Mouse (Mus musculus): ENCODE measurements at regions not wholly inside any gene's neighbourhood (a gene's known extent, or its start where the extent isn't known, plus 50 kb on each side); places are given as distances from the start of the nearest gene placed in this dataset.
A peak's percentile ranks its signal among the peaks of the same experiment; 100 is the strongest.

DNA sequence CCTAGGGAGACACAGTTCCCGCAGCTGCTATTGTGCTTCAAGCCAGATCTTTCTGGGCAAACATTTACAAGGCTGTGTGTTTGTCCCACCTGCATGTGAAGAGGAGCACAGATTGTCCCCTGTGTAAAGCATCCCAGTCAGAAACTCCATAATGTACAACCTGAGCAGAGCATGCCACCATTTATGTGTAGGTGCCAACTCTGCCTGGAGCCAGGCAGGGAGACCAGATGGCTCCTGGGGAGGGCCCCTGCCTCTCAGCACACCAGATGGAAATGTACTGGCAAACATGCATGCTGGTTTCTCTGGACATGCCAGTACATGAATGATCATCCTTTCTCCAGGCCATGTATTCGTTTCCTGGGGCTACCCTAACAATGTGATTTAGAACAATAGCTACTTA lies 98.6 kb upstream of the Foxp3 start:
- DNase-seq, result peak; percentile 37

DNA sequence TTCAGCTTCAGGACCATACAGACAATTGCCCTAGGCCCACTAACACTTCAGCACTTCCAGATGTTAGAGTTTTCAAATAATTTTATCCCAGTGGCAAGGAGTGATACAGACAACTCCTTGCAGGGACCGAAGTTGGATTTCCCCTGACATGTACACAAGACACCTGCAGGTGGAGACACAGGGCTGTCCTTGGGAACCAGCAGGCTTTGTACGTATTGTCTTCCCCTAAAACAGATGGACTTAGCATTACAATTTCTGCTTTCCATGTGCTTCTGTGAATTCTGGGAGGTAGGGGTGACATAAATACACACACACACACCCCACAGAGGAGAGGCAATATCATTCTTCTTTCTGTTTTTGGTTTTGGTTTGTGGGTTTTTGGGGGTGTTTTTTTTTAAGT lies 98.2 kb upstream of the Usp27x start:
- DNase-seq, result peak; percentile 48

DNA sequence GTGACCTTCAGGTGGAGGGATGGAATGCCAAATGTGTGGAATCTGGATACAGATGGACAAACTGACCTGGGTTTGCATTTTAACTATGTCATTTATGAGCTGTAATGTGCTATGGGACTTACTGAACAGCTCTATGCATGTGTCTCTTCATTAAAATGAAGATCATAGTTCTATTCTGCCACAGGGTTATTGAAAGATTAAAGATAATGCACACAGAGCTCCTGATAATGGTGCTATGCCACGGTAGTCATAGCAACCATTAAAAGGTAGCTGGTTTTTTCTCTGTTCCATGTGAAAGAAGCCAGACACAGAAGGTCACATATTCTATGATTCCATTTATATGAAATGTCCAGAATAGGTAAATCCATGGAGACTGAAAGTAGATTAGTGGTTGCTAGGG lies 94.2 kb upstream of the Usp27x start:
- DNase-seq, result no peak

DNA sequence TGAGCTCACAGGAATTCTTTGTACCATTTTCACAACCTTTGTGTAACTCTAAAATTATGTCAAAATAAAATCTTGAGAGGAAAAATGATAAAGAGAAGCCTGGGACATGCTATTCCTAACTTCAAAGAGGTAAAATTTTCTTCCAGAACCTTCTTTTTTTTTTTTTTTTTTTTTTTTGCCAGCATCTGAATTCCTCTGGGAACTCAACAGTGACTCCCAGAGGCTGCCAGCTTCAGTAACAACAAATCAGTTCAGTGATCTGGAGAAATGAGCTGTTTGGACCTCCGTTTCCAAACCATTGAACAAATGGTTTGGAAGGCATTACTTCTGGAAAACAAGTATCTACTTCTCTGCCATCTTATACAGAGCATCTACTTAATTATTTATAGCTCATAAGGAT lies 92.4 kb upstream of the Usp27x start:
- no peak for DNase-seq

DNA sequence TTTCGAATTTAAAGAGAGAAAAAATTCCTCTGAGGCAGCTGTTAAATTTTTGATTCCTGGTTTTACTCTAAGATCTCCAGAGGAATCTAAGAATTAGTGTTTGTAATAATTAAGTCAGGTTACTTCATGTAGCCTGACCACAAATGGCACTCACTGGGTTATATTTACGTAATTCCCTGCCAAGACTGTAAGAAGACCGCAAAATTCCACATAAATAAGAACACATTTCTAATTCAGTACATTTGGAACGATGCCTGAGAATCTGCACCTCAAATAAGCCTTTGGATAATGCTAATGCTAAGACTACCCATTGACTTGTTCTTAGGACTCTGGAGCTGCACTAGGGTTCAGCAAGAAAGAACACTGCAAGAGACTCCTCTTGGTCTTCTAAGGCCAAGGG lies 81.2 kb upstream of the Usp27x start:
- DNase-seq, result no peak

DNA sequence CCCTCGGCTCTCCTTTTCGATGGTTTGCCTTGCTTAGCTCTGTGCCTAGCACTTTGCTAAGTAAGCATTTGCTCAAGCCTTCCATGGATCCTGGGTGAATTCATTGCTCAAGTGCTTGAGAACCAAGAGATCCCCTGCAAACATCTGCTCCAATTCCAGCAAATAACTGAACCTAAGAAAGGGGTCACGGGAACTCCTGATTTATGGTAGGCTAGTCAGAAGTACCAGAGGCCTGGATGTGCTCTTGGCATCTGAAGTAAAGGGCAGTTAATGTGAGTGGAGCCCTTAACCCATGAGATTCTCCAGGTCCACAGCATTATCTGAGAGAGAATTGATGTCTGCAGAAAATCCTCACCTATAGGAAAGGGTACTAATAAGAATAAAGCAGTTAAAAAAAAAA lies 69.4 kb upstream of the Usp27x start:
- no peak for DNase-seq

DNA sequence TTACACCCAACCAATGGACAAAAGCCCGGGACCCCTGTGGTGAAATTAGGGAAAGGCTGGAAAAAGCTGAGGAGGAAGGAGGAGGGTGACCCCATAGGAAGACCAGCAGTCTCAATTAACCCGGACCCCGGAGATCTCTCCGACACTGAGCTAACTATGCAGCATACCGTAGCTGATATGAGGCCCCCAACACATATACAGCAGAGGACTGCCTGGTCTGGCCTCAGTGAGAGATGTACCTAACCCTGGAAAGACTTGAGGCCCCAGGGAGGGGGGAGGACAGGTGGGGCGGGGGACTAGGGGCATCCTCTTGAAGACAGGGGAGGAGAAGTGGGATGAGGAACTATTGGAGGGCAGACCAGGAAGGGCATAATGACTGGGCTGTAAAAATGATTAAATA lies 69.0 kb upstream of the Usp27x start:
- DNase-seq, result no peak

DNA sequence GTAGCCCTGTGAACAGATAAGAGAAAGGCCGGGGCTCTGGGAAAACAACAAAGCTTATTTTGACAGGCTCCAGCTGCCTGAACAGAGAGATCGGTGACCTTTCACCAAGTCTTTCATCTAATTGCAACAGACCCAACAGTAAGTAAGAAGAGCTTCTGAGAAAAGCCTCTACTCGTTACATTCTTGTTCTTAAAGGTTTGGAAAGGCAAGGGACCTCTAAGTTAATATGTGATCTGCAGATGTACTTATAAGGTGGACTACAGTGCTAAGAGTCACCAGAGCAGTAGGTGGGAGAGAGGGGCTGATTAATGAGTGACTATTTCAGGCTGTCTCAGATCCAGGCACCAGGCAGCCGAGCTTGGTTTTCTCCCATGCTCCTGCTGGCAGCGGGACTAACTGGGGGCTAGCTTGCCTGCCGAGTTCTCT lies 68.4 kb upstream of the Usp27x start:
- DNase-seq, result no peak

DNA sequence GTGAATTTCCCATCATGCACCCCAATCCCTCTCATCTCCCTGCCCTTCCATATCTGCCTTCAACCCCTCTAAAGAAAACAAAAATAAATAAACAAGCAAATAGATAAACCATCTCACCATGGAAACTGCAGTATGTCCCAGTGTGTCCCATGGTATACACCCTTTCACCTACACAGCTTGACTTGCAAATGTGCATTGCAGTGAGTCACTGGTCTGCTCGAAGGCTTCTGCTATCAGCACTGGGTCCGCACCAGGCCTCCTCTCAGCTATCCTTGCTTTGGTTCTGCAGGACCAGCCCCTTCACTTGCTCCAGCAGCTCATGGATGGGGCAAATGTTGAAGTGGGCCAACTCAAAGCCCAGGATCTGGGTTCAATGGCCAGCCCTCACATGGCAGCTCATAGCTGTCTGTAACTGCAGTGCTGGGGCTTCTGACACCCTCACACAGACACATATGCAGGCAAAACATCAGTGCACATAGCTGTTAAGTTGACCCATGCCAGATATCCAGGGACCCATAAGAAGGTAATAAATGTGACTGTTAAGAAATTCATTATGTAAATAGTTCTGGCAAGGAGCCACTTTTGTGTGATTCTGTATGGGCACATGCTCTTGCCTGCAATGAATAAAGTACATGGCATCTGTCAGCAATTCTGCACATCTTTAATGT lies 59.9 kb upstream of the Usp27x start:
- DNase-seq, result no peak

DNA sequence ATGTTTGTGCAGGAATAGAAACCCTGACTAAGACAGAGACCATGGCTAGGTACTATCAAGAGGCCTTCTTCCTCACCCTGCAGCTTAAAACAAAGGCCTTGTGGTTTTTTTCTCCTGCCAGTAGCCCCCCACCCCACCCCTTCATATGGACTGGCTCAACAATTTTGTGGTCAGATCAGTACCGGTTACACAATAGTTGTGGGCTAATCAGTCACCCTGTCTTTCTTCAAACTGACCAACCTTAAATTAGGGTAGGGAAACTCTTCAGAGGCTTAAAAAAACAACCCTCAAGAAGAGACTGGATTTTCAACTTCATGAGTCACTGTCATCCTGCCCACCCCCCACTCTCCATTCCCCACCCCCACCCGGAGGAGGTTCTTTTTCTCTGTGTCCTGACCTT lies 58.6 kb upstream of the Usp27x start:
- no peak for DNase-seq

DNA sequence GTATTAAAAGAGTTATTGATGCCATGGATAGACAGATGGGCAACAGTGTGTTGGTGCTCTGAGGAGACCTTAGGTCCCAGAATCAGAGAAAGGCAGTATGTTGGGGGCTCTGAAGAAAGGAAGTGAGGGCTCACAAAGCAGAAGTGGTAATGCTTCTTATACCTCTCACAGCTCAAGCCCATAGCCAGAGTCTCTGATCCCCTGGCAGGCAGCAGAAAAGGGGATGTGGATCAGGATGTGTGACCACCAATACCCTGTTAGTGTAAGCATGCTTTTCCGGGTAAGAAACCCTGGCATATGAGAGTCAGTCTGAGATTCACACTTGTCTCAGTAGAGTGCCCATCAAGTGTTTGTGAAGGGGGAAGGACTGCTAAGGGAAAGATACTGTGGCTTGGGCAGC lies 54.8 kb upstream of the Usp27x start:
- no peak for DNase-seq

DNA sequence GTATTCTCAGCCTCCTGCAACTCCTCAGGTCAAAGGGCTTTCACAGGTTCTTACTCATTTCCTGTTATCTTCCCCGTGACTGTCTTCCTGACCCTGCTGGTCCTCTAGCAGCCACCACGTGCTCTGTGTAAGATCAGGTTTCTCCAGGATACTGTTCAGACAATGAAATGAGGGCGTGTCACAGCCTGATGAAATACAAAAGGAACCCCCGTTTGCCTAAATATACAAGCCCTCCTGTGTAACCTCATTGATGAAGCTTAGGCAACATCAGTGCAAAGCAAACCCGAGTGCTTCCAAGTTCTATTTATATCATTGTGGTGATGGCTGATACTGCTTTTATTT lies 53.9 kb upstream of the Usp27x start:
- no peak for DNase-seq

DNA sequence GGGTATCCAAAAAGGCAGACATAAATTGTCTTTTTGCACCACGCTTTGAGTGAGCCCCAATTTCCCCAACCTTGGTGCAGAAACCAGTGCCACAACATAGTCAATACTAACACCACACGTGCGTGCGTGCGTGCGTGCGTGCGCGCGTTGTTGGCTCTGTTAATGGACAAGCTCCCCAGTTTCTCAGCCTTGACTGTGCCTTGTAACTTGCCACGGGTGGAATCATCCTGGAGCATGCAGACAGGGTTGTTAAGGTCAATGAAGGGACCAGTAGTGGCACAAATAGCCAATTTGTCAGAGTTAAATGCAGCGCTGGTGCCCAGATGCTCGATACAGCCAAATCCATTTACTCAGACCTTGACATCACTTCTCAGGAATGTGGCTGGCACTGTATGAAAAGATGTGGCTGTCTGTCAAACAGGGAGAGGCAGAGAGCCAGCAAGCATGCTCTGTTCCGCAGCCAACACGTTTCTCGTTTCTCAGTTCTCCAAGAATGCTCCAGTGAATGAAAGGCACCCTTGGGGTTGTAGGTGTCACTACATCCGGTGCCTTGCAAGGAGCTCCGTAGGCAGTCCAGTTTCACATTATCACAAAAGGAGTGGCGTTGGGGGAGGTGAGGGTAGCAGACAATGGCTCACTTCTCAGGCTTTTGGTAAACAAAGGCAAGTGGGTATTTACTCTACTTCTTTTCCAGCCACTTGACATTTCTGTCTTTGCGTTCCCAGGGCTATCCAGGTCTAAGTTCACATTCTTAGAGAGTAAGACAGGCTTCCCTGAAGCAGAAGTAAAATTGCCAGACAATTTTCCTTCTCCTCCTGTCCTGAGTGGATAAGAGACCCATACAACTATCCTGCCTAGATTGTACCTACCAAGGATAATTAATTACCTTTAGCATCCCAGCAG lies 53.2 kb upstream of the Usp27x start:
- no peak for DNase-seq

Data from cerebellum, adult 11 months (tissue).